Mouse (Mus musculus) cortical plate, adult 2 months (tissue): ENCODE data around the gene Smox.

Source experiments
- CTCF ChIP-seq: fragments of 200-500 bp; IDR thresholded peaks from 2 replicates; pipeline ENCODE4 v1.5.1; 2011; ENCODE audit warnings: mild to moderate bottlenecking, control low read depth, low read length; ENCODE audit not compliant: insufficient read depth; ENCODE audit errors: extremely low read depth
- POLR2A ChIP-seq: fragments of 200-500 bp; IDR thresholded peaks from 2 replicates; pipeline ENCODE4 v1.6.1; 2011; ENCODE audit warnings: mild to moderate bottlenecking, low read length, control low read depth; ENCODE audit not compliant: insufficient read depth; ENCODE audit errors: extremely low read depth

DNA sequence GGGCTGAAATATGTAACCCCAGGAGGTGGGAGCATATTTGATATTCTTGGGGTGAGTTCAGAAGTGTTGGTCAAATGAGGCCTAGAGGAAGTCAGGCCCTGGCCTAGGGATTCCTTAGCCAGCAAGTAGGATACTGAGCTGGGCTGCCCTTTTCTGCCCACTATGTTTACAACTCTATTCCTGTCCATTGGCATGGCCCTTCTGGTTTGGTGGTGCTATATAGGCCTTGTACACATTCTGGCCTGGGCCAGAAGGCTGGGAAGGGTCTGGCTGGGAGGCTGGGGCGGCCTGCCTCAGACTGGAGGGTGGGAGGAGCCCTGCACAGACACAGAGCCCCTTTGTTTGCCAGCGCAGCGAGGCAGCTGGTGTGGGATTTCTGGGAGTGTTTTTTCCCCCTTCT is 15.1 kb downstream of the Smox start:
- TF ChIP-seq CTCF: no peak
- no peak for TF ChIP-seq POLR2A
